Mouse (Mus musculus) forebrain, embryonic 14.5 days (tissue): ENCODE measurements at regions not wholly inside any gene's neighbourhood (a gene's known extent, or its start where the extent isn't known, plus 50 kb on each side); places are given as distances from the start of the nearest gene placed in this dataset.

Experiments
- ATAC-seq: fragments of 200-750 bp; cut with Nextera tagmentation; 2 replicates; pipeline ENCODE4 v1.8.0; 2017; ENCODE audit warnings: mild to moderate bottlenecking, moderate library complexity
- DNase-seq: peaks from one replicate; pipeline ENCODE4 v3.0.0-alpha.2; 2015; ENCODE audit warnings: low spot score
- H3K27ac ChIP-seq: fragments of 300-500 bp; sonication (generic); 2 replicates; pipeline ENCODE4 v1.5.1; 2014; ENCODE audit warnings: low read depth, mild to moderate bottlenecking, control low read depth, low read length, moderate library complexity
- H3K27me3 ChIP-seq: fragments of 300-500 bp; sonication (generic); replicated peaks from 2 replicates; pipeline ENCODE4 v1.6.1; 2014; ENCODE audit warnings: low read length, control low read depth, mixed read lengths; ENCODE audit not compliant: control insufficient read depth, insufficient read depth
- H3K36me3 ChIP-seq: fragments of 300-500 bp; sonication (generic); 2 replicates; pipeline ENCODE4 v1.6.1; 2014; ENCODE audit warnings: low read length, control low read depth; ENCODE audit not compliant: control insufficient read depth, insufficient read depth
- H3K4me1 ChIP-seq: fragments of 300-500 bp; sonication (generic); 2 replicates; pipeline ENCODE4 v1.6.1; 2014; ENCODE audit warnings: antibody characterized with exemption, low read length, control low read depth; ENCODE audit not compliant: control insufficient read depth, insufficient read depth
- H3K4me2 ChIP-seq: fragments of 300-500 bp; sonication (generic); 2 replicates; pipeline ENCODE4 v1.6.1; 2014; ENCODE audit warnings: mild to moderate bottlenecking, control low read depth, low read length
- H3K4me3 ChIP-seq: fragments of 300-500 bp; sonication (generic); 2 replicates; pipeline ENCODE4 v1.5.1; 2014; ENCODE audit warnings: low read depth, low read length, control low read depth
- H3K9ac ChIP-seq: fragments of 300-500 bp; sonication (generic); 2 replicates; pipeline ENCODE4 v1.6.1; 2014; ENCODE audit warnings: mild to moderate bottlenecking, low read length, control low read depth, moderate library complexity
- H3K9me3 ChIP-seq: fragments of 300-500 bp; sonication (generic); replicated peaks from 2 replicates; pipeline ENCODE4 v1.6.1; 2016; ENCODE audit warnings: low read length, control low read depth, mixed read lengths; ENCODE audit not compliant: control insufficient read depth
- WGBS: fragments of 180-500 bp; shearing (Covaris S2); extraction: QIAGEN DNeasy Blood & Tissue Kit; methylation state at CpG from one replicate; pipeline ENCODE4 v1.1.7; 2014; 5-methylcytosine and 5-hydroxymethylcytosine counted together

GRCm38 (mm10) chr13:100951185-100951508, 117.9 kb upstream of the Slc30a5 start:
- Histone ChIP-seq H3K27me3 (no peaks in the 10 kb centered on the region), H3K4me3 (no peak overlapping the region), H3K4me1 (0 out of 2 replicates have a peak, but pooled peaks cover 4% of the 10 kb centered on the region), H3K9me3 (no peaks in the 10 kb centered on the region), H3K4me2 (no peak overlapping the region), H3K27ac (no peak overlapping the region), H3K36me3 (no peaks in the 10 kb centered on the region), H3K9ac (no peak overlapping the region)
- DNase-seq (no peak), ATAC-seq (no peak)
- 95% methylated on average over 1 of the region's 1 CpGs for WGBS

- ATAC-seq (peak; percentile 57), DNase-seq (peak; percentile 70)
- WGBS: 16% methylated on average over 7 of the region's 7 CpGs
- H3K4me1 ChIP-seq: 0 out of 2 replicates have a peak, but pooled peaks cover 4% of the 10 kb centered on the region
- H3K9me3 ChIP-seq: no peaks in the 10 kb centered on the region
- no peak overlapping the region for H3K27ac ChIP-seq
- no peak overlapping the region for H3K4me3 ChIP-seq
- no peaks in the 10 kb centered on the region for H3K27me3 ChIP-seq
- no peak overlapping the region for H3K9ac ChIP-seq
- H3K36me3 ChIP-seq: no peaks in the 10 kb centered on the region
- H3K4me2 ChIP-seq: no peak overlapping the region
These were observed 117.3 kb upstream of the Slc30a5 start for GRCm38 (mm10) chr13:100950348-100951184.

- DNase-seq: no peak
- Histone ChIP-seq H3K9ac (no peak overlapping the region), H3K36me3 (no peaks in the 10 kb centered on the region), H3K4me2 (no peak overlapping the region), H3K9me3 (no peaks in the 10 kb centered on the region), H3K4me1 (no peaks in the 10 kb centered on the region), H3K4me3 (no peak overlapping the region), H3K27ac (no peak overlapping the region), H3K27me3 (no peaks in the 10 kb centered on the region)
- WGBS: 43% methylated on average over 5 of the region's 5 CpGs
- no peak for ATAC-seq
These were observed 110.1 kb upstream of the Slc30a5 start for GRCm38 (mm10) chr13:100943206-100943848.

- H3K4me3 ChIP-seq: no peak overlapping the region
- no peak overlapping the region for H3K4me2 ChIP-seq
- no peaks in the 10 kb centered on the region for H3K9me3 ChIP-seq
- ATAC-seq (no peak), DNase-seq (no peak)
- H3K4me1 ChIP-seq: no peaks in the 10 kb centered on the region
- H3K36me3 ChIP-seq: no peaks in the 10 kb centered on the region
- 80% methylated on average over 13 of the region's 13 CpGs for WGBS
- no peak overlapping the region for H3K27ac ChIP-seq
- H3K9ac ChIP-seq: no peak overlapping the region
- H3K27me3 ChIP-seq: no peaks in the 10 kb centered on the region
These were observed 107.6 kb upstream of the Slc30a5 start for GRCm38 (mm10) chr13:100940791-100941190.

GRCm38 (mm10) chr13:100939677-100940076, 106.5 kb upstream of the Slc30a5 start:
- ATAC-seq (peak; percentile 52), DNase-seq (peak; percentile 83)
- H3K9ac ChIP-seq: no peak overlapping the region
- H3K4me3 ChIP-seq: no peak overlapping the region
- H3K4me1 ChIP-seq: no peaks in the 10 kb centered on the region
- no peak overlapping the region for H3K4me2 ChIP-seq
- 40% methylated on average over 4 of the region's 4 CpGs for WGBS
- no peak overlapping the region for H3K27ac ChIP-seq
- no peaks in the 10 kb centered on the region for H3K36me3 ChIP-seq
- no peaks in the 10 kb centered on the region for H3K9me3 ChIP-seq
- no peaks in the 10 kb centered on the region for H3K27me3 ChIP-seq

GRCm38 (mm10) chr13:100933265-100933664, 100.0 kb upstream of the Slc30a5 start:
- no peak for DNase-seq
- ATAC-seq: no peak
- 93% methylated on average over 8 of the region's 8 CpGs for WGBS
- H3K4me2 ChIP-seq: no peak overlapping the region
- H3K4me1 ChIP-seq: no peaks in the 10 kb centered on the region
- H3K27ac ChIP-seq: no peak overlapping the region
- H3K27me3 ChIP-seq: no peaks in the 10 kb centered on the region
- H3K36me3 ChIP-seq: no peaks in the 10 kb centered on the region
- H3K4me3 ChIP-seq: no peak overlapping the region
- H3K9me3 ChIP-seq: no peaks in the 10 kb centered on the region
- H3K9ac ChIP-seq: no peak overlapping the region

- Histone ChIP-seq H3K4me2 (no peak overlapping the region), H3K4me3 (no peak overlapping the region), H3K36me3 (no peaks in the 10 kb centered on the region), H3K27me3 (no peaks in the 10 kb centered on the region), H3K9ac (no peak overlapping the region), H3K9me3 (no peaks in the 10 kb centered on the region), H3K4me1 (no peaks in the 10 kb centered on the region), H3K27ac (no peak overlapping the region)
- no peak for DNase-seq
- ATAC-seq: no peak
- WGBS: 95% methylated on average over 2 of the region's 2 CpGs
These were observed 66.3 kb upstream of the Slc30a5 start for GRCm38 (mm10) chr13:100899566-100899965.

- Histone ChIP-seq H3K4me2 (no peak overlapping the region), H3K9me3 (no peaks in the 10 kb centered on the region), H3K27ac (no peak overlapping the region), H3K4me3 (no peak overlapping the region), H3K9ac (no peak overlapping the region), H3K36me3 (no peaks in the 10 kb centered on the region), H3K27me3 (no peaks in the 10 kb centered on the region), H3K4me1 (peaks cover 5% of the 10 kb centered on the region; the same call in 1 of the 2 replicates)
- ATAC-seq: no peak
- DNase-seq: no peak
- 92% methylated on average over 9 of the region's 9 CpGs for WGBS
These were observed 60.6 kb upstream of the Slc30a5 start for GRCm38 (mm10) chr13:100893871-100894270.

- H3K9ac ChIP-seq: no peak overlapping the region
- no peaks in the 10 kb centered on the region for H3K9me3 ChIP-seq
- ATAC-seq (no peak; the same call in none of the 2 replicates), DNase-seq (no peak)
- WGBS: 95% methylated on average over 1 of the region's 1 CpGs
- peak overlapping the region; percentile 51 for H3K4me2 ChIP-seq
- no peaks in the 10 kb centered on the region for H3K36me3 ChIP-seq
- H3K27ac ChIP-seq: no peak overlapping the region
- H3K4me1 ChIP-seq: peaks cover 5% of the 10 kb centered on the region; the same call in 1 of the 2 replicates
- H3K27me3 ChIP-seq: no peaks in the 10 kb centered on the region
- peak overlapping the region; percentile 15; the same call in 1 of the 2 replicates for H3K4me3 ChIP-seq
These were observed 59.9 kb upstream of the Slc30a5 start for GRCm38 (mm10) chr13:100893096-100893495.
